Mouse (Mus musculus): ENCODE measurements around the gene Spdl1. TPM values are rescaled to one million over a fixed set of nuclear protein-coding genes. Genes with fewer than 3 reads are reported as not detected.
A peak's percentile ranks its signal among the peaks of the same experiment; 100 is the strongest.

Gene Spdl1
- 0.40 and 0.61 TPM in 2 replicates for polyA plus RNA-seq (2012; rRNA removed)

GRCm38 (mm10) chr11:34833318-34834086, at the start of gene Spdl1:
Gene Spdl1 (minus strand): TSS chr11:34833641.
- no peaks in the 10 kb centered on the region; the same call in 1 of the 2 replicates for H3K4me1 ChIP-seq (ENCODE audit: control insufficient read depth, insufficient read depth, low read length)
- H3K4me3 ChIP-seq (ENCODE audit: insufficient read depth, low read length): peak within 1 kb of the TSS; percentile 44
- TF ChIP-seq CTCF (IDR thresholded peaks at IDR 0.05; ENCODE audit: extremely low read depth, insufficient read depth, low read length) (no peak), POLR2A (IDR thresholded peaks at IDR 0.05; ENCODE audit: extremely low read depth, insufficient read depth, low read length) (peak; percentile 77)
- H3K27ac ChIP-seq (ENCODE audit: insufficient read depth, low read length): no peak within 1 kb of the TSS

- TF ChIP-seq POLR2A (IDR thresholded peaks at IDR 0.05; ENCODE audit: extremely low read depth, insufficient read depth, low read length) (no peak), CTCF (IDR thresholded peaks at IDR 0.05; ENCODE audit: extremely low read depth, insufficient read depth, low read length) (peak; percentile 72; the same call in 1 of the 2 replicates)
- Histone ChIP-seq H3K27ac (ENCODE audit: insufficient read depth, low read length) (no peak overlapping the region), H3K4me3 (ENCODE audit: insufficient read depth, low read length) (no peak overlapping the region), H3K4me1 (ENCODE audit: control insufficient read depth, insufficient read depth, low read length) (no peaks in the 10 kb centered on the region)
Observed at GRCm38 (mm10) chr11:34881528-34881927, 48.1 kb upstream of the Spdl1 start.

GRCm38 (mm10) chr11:34879678-34880077, 46.2 kb upstream of the Spdl1 start:
- TF ChIP-seq CTCF (IDR thresholded peaks at IDR 0.05; ENCODE audit: extremely low read depth, insufficient read depth, low read length) (no peak), POLR2A (IDR thresholded peaks at IDR 0.05; ENCODE audit: extremely low read depth, insufficient read depth, low read length) (no peak)
- Histone ChIP-seq H3K27ac (ENCODE audit: insufficient read depth, low read length) (no peak overlapping the region), H3K4me1 (ENCODE audit: control insufficient read depth, insufficient read depth, low read length) (no peaks in the 10 kb centered on the region), H3K4me3 (ENCODE audit: insufficient read depth, low read length) (no peak overlapping the region)

- H3K4me3 ChIP-seq (ENCODE audit: insufficient read depth, low read length): no peak overlapping the region
- H3K4me1 ChIP-seq (ENCODE audit: control insufficient read depth, insufficient read depth, low read length): no peaks in the 10 kb centered on the region
- TF ChIP-seq CTCF (IDR thresholded peaks at IDR 0.05; ENCODE audit: extremely low read depth, insufficient read depth, low read length) (no peak), POLR2A (IDR thresholded peaks at IDR 0.05; ENCODE audit: extremely low read depth, insufficient read depth, low read length) (no peak)
- no peak overlapping the region for H3K27ac ChIP-seq (ENCODE audit: insufficient read depth, low read length)
Observed at GRCm38 (mm10) chr11:34873861-34874260, 40.4 kb upstream of the Spdl1 start.

GRCm38 (mm10) chr11:34872432-34872831, 39.0 kb upstream of the Spdl1 start:
- no peak for TF ChIP-seq POLR2A (IDR thresholded peaks at IDR 0.05; ENCODE audit: extremely low read depth, insufficient read depth, low read length)
- TF ChIP-seq CTCF (IDR thresholded peaks at IDR 0.05; ENCODE audit: extremely low read depth, insufficient read depth, low read length): no peak
- H3K4me3 ChIP-seq (ENCODE audit: insufficient read depth, low read length): no peak overlapping the region
- no peaks in the 10 kb centered on the region for H3K4me1 ChIP-seq (ENCODE audit: control insufficient read depth, insufficient read depth, low read length)
- H3K27ac ChIP-seq (ENCODE audit: insufficient read depth, low read length): no peak overlapping the region

GRCm38 (mm10) chr11:34871991-34872390, 38.5 kb upstream of the Spdl1 start:
- Histone ChIP-seq H3K4me1 (ENCODE audit: control insufficient read depth, insufficient read depth, low read length) (no peaks in the 10 kb centered on the region), H3K27ac (ENCODE audit: insufficient read depth, low read length) (no peak overlapping the region), H3K4me3 (ENCODE audit: insufficient read depth, low read length) (no peak overlapping the region)
- no peak for TF ChIP-seq CTCF (IDR thresholded peaks at IDR 0.05; ENCODE audit: extremely low read depth, insufficient read depth, low read length)
- TF ChIP-seq POLR2A (IDR thresholded peaks at IDR 0.05; ENCODE audit: extremely low read depth, insufficient read depth, low read length): no peak

GRCm38 (mm10) chr11:34871456-34871855, 38.0 kb upstream of the Spdl1 start:
- TF ChIP-seq CTCF (IDR thresholded peaks at IDR 0.05; ENCODE audit: extremely low read depth, insufficient read depth, low read length): no peak
- H3K4me1 ChIP-seq (ENCODE audit: control insufficient read depth, insufficient read depth, low read length): no peaks in the 10 kb centered on the region
- H3K27ac ChIP-seq (ENCODE audit: insufficient read depth, low read length): no peak overlapping the region
- H3K4me3 ChIP-seq (ENCODE audit: insufficient read depth, low read length): no peak overlapping the region

- Histone ChIP-seq H3K4me1 (ENCODE audit: control insufficient read depth, insufficient read depth, low read length) (no peaks in the 10 kb centered on the region), H3K27ac (ENCODE audit: insufficient read depth, low read length) (no peak overlapping the region), H3K4me3 (ENCODE audit: insufficient read depth, low read length) (no peak overlapping the region)
- TF ChIP-seq CTCF (IDR thresholded peaks at IDR 0.05; ENCODE audit: extremely low read depth, insufficient read depth, low read length) (peak; percentile 34), POLR2A (IDR thresholded peaks at IDR 0.05; ENCODE audit: extremely low read depth, insufficient read depth, low read length) (no peak)
Observed at GRCm38 (mm10) chr11:34868626-34869025, 35.2 kb upstream of the Spdl1 start.

- TF ChIP-seq CTCF (IDR thresholded peaks at IDR 0.05; ENCODE audit: extremely low read depth, insufficient read depth, low read length) (no peak), POLR2A (IDR thresholded peaks at IDR 0.05; ENCODE audit: extremely low read depth, insufficient read depth, low read length) (no peak)
- H3K27ac ChIP-seq (ENCODE audit: insufficient read depth, low read length): no peak overlapping the region
- H3K4me1 ChIP-seq (ENCODE audit: control insufficient read depth, insufficient read depth, low read length): no peaks in the 10 kb centered on the region
- no peak overlapping the region for H3K4me3 ChIP-seq (ENCODE audit: insufficient read depth, low read length)
Observed at GRCm38 (mm10) chr11:34865741-34866270, 32.4 kb upstream of the Spdl1 start.

GRCm38 (mm10) chr11:34865181-34865580, 31.7 kb upstream of the Spdl1 start:
- Histone ChIP-seq H3K4me1 (ENCODE audit: control insufficient read depth, insufficient read depth, low read length) (no peaks in the 10 kb centered on the region), H3K4me3 (ENCODE audit: insufficient read depth, low read length) (no peak overlapping the region), H3K27ac (ENCODE audit: insufficient read depth, low read length) (no peak overlapping the region)
- TF ChIP-seq POLR2A (IDR thresholded peaks at IDR 0.05; ENCODE audit: extremely low read depth, insufficient read depth, low read length): no peak
- no peak for TF ChIP-seq CTCF (IDR thresholded peaks at IDR 0.05; ENCODE audit: extremely low read depth, insufficient read depth, low read length)
